In genomic region chr7:142134206-142134995, GRCm38 (mm10) we compare ENCODE assay signal across 11 mouse cellular contexts. TPM values are rescaled to one million over a fixed set of nuclear protein-coding genes. Genes with fewer than 3 reads are reported as not detected.
DNase-seq lines count a peak whose midpoint lies in the region; ATAC-seq and TF ChIP-seq lines count a peak whose summit lies in the region.
"Had no signal": no experiment of that assay in that cellular context is flagged by ENCODE, and none has a peak within 500 bp of the region (broad histone marks: within the 10 kb centered on the region; RNA-seq: fewer than 3 reads in every experiment).

No protein-coding gene starts in this region.

- 56% methylated on average over 4 of the region's 4 CpGs for WGBS in kidney, adult 2 months
- 49% methylated on average over 4 of the region's 4 CpGs for WGBS in kidney, embryonic 16.5 days
- 39% methylated on average over 4 of the region's 4 CpGs for WGBS in liver, embryonic 14.5 days (ENCODE audit: insufficient replicate concordance)

- H3K9me3 ChIP-seq in kidney, embryonic 16.5 days (ENCODE audit: low read length) = no peaks in the 10 kb centered on the region
- no peaks in the 10 kb centered on the region for H3K9me3 ChIP-seq in liver, embryonic 14.5 days (ENCODE audit: control insufficient read depth, low read length)
- H3K9me3 ChIP-seq: midbrain, embryonic 12.5 days had no signal

- DNase-seq in cerebellum, adult 18-20 months = peak; percentile 7 to 8
- DNase-seq in cerebellum, adult 9-10 months = no peak
- peak; percentile 84 for DNase-seq in kidney, adult 2 months
- DNase-seq in embryo, embryonic 10 days (ENCODE audit: low spot score) = peak; percentile 28
- no peak for DNase-seq in liver, embryonic 14.5 days (ENCODE audit: low read depth in 3 of 3, low spot score in 3 of 3)
- no peak for DNase-seq in adrenal gland, postnatal 14 days
- DNase-seq in lung, postnatal 25 days (ENCODE audit: low spot score) = no peak
- DNase-seq: adrenal gland, adult 2 months had no signal

- no peak for TF ChIP-seq POLR2A in kidney, adult 2 months (IDR thresholded peaks at IDR 0.05; ENCODE audit: low read depth, low read length)

- H3K27ac ChIP-seq in kidney, adult 2 months (ENCODE audit: insufficient read depth, low read depth, low read length) = no peak overlapping the region
- H3K27ac ChIP-seq in kidney, embryonic 16.5 days (ENCODE audit: low read length) = no peak overlapping the region
- no peak overlapping the region for H3K27ac ChIP-seq in liver, embryonic 14.5 days
- H3K27ac ChIP-seq: midbrain, embryonic 12.5 days had no signal

- H3K27me3 ChIP-seq in kidney, adult 2 months (replicated peaks; ENCODE audit: control insufficient read depth, insufficient read depth, low read length) = no peaks in the 10 kb centered on the region
- no peaks in the 10 kb centered on the region for H3K27me3 ChIP-seq in kidney, embryonic 16.5 days (ENCODE audit: insufficient read depth, low read length)
- H3K27me3 ChIP-seq in liver, embryonic 14.5 days (ENCODE audit: control insufficient read depth, insufficient read depth, low read length) = no peaks in the 10 kb centered on the region

- H3K4me2 ChIP-seq in kidney, embryonic 16.5 days (replicated peaks; ENCODE audit: low read depth, low read length) = no peak overlapping the region
- no peak overlapping the region for H3K4me2 ChIP-seq in liver, embryonic 14.5 days (ENCODE audit: low read depth)
- H3K4me2 ChIP-seq: midbrain, embryonic 12.5 days had no signal

- no peak overlapping the region for H3K4me3 ChIP-seq in kidney, adult 2 months (ENCODE audit: insufficient read depth, low read depth, low read length)
- no peak overlapping the region for H3K4me3 ChIP-seq in kidney, embryonic 16.5 days (ENCODE audit: low read length)
- no peak overlapping the region for H3K4me3 ChIP-seq in liver, embryonic 14.5 days (ENCODE audit: insufficient read depth in 1 of 2, low read depth in 2 of 2, low read length in 2 of 2)
- H3K4me3 ChIP-seq: midbrain, embryonic 12.5 days had no signal

- H3K4me1 ChIP-seq in kidney, adult 2 months (ENCODE audit: control insufficient read depth, insufficient read depth, low read length) = peaks cover 6% of the 10 kb centered on the region
- no peaks in the 10 kb centered on the region for H3K4me1 ChIP-seq in kidney, embryonic 16.5 days (ENCODE audit: insufficient read depth, low read length)
- H3K4me1 ChIP-seq in liver, embryonic 14.5 days (replicated peaks; ENCODE audit: control insufficient read depth in 2 of 2, insufficient read depth in 2 of 2, low read length in 1 of 2) = no peaks in the 10 kb centered on the region
- H3K4me1 ChIP-seq: midbrain, embryonic 12.5 days had no signal

- TF ChIP-seq CTCF in kidney, adult 2 months (conservative IDR thresholded peaks at IDR 0.05; ENCODE audit: insufficient read depth, insufficient read length, low read depth, low read length) = peak; percentile 23; the same call in 1 of the 2 replicates
- peak; percentile 54 for TF ChIP-seq CTCF in liver, embryonic 14.5 days (IDR thresholded peaks at IDR 0.05; ENCODE audit: low read depth)

- H3K36me3 ChIP-seq in kidney, adult 2 months (ENCODE audit: control insufficient read depth, insufficient read depth, low read length) = no peaks in the 10 kb centered on the region
- no peaks in the 10 kb centered on the region for H3K36me3 ChIP-seq in kidney, embryonic 16.5 days (ENCODE audit: insufficient read depth, low read length)
- H3K36me3 ChIP-seq in liver, embryonic 14.5 days (replicated peaks; ENCODE audit: control insufficient read depth, insufficient read depth, low read depth) = no peaks in the 10 kb centered on the region
- H3K36me3 ChIP-seq: midbrain, embryonic 12.5 days had no signal

- no peak for TF ChIP-seq EP300 in liver, embryonic 14.5 days (IDR thresholded peaks at IDR 0.05; ENCODE audit: low read depth)

- H3K9ac ChIP-seq in kidney, embryonic 16.5 days (replicated peaks; ENCODE audit: low read length) = no peak overlapping the region
- H3K9ac ChIP-seq in liver, embryonic 14.5 days (replicated peaks) = no peak overlapping the region
- H3K9ac ChIP-seq: midbrain, embryonic 12.5 days had no signal

- no peak for ATAC-seq in kidney, embryonic 16.5 days (ENCODE audit: low FRiP score, low TSS enrichment)
- ATAC-seq in liver, embryonic 14.5 days (ENCODE audit: insufficient read depth) = no peak

RNA-seq across cellular contexts. Expression of gene Gm39115, which starts 1.4 kb away (rescaled TPM):
- not detected in 2 replicates for polyA plus RNA-seq in kidney, adult 2 months (2012; rRNA removed)
- not detected in 2 replicates for polyA plus RNA-seq in kidney, embryonic 16.5 days (2015; fragmentation: Nextera tagmentation; extraction: Ambion mirVana)
- not detected in 2 replicates for polyA plus RNA-seq in liver, embryonic 14.5 days (2012; rRNA removed)
- not detected in 2 replicates for polyA plus RNA-seq in liver, embryonic 14.5 days (2014; fragmentation: Nextera tagmentation; extraction: Ambion mirVana)
- not detected in 2 replicates for total RNA-seq in adrenal gland, postnatal 14 days (2021)
- total RNA-seq: adrenal gland, adult 2 months; layer of hippocampus, postnatal 25 days had no signal
- polyA plus RNA-seq: adrenal gland, adult 2 months; midbrain, embryonic 12.5 days had no signal

RNA-seq across cellular contexts. Expression of gene Gm45337, which starts 10.0 kb away (rescaled TPM):
- not detected in 2 replicates for polyA plus RNA-seq in kidney, adult 2 months (2012; rRNA removed)
- polyA plus RNA-seq in kidney, embryonic 16.5 days (2015; fragmentation: Nextera tagmentation; extraction: Ambion mirVana) = not detected in 2 replicates
- polyA plus RNA-seq in liver, embryonic 14.5 days (2012; rRNA removed) = not detected in 2 replicates
- polyA plus RNA-seq in liver, embryonic 14.5 days (2014; fragmentation: Nextera tagmentation; extraction: Ambion mirVana) = not detected in 2 replicates
- total RNA-seq in adrenal gland, postnatal 14 days (2021) = not detected in 2 replicates
- total RNA-seq: adrenal gland, adult 2 months; layer of hippocampus, postnatal 25 days had no signal
- polyA plus RNA-seq: adrenal gland, adult 2 months; midbrain, embryonic 12.5 days had no signal

RNA-seq across cellular contexts. Expression of gene Gm45618, which starts 13.9 kb away (rescaled TPM):
- not detected in 2 replicates for polyA plus RNA-seq in kidney, adult 2 months (2012; rRNA removed)
- not detected in 2 replicates for polyA plus RNA-seq in kidney, embryonic 16.5 days (2015; fragmentation: Nextera tagmentation; extraction: Ambion mirVana)
- not detected in 2 replicates for polyA plus RNA-seq in liver, embryonic 14.5 days (2012; rRNA removed)
- not detected in 2 replicates for polyA plus RNA-seq in liver, embryonic 14.5 days (2014; fragmentation: Nextera tagmentation; extraction: Ambion mirVana)
- total RNA-seq in adrenal gland, postnatal 14 days (2021) = not detected in 2 replicates
- total RNA-seq: adrenal gland, adult 2 months; layer of hippocampus, postnatal 25 days had no signal
- polyA plus RNA-seq: adrenal gland, adult 2 months; midbrain, embryonic 12.5 days had no signal

RNA-seq across cellular contexts. Expression of gene Gm29735, which starts 22.5 kb away (rescaled TPM):
- polyA plus RNA-seq in kidney, adult 2 months (2012; rRNA removed) = not detected in 2 replicates
- not detected in 2 replicates for polyA plus RNA-seq in kidney, embryonic 16.5 days (2015; fragmentation: Nextera tagmentation; extraction: Ambion mirVana)
- polyA plus RNA-seq in liver, embryonic 14.5 days (2012; rRNA removed) = not detected in 2 replicates
- polyA plus RNA-seq in liver, embryonic 14.5 days (2014; fragmentation: Nextera tagmentation; extraction: Ambion mirVana) = not detected in 2 replicates
- total RNA-seq in adrenal gland, postnatal 14 days (2021) = not detected in 2 replicates
- total RNA-seq: adrenal gland, adult 2 months; layer of hippocampus, postnatal 25 days had no signal
- polyA plus RNA-seq: adrenal gland, adult 2 months; midbrain, embryonic 12.5 days had no signal

RNA-seq across cellular contexts. Expression of gene Gm4553, which starts 31.1 kb away (rescaled TPM):
- not detected in 2 replicates for polyA plus RNA-seq in kidney, adult 2 months (2012; rRNA removed)
- not detected in 2 replicates for polyA plus RNA-seq in kidney, embryonic 16.5 days (2015; fragmentation: Nextera tagmentation; extraction: Ambion mirVana)
- not detected in 2 replicates for polyA plus RNA-seq in liver, embryonic 14.5 days (2012; rRNA removed)
- polyA plus RNA-seq in liver, embryonic 14.5 days (2014; fragmentation: Nextera tagmentation; extraction: Ambion mirVana) = not detected in 2 replicates
- total RNA-seq in adrenal gland, postnatal 14 days (2021) = not detected in 2 replicates
- total RNA-seq: adrenal gland, adult 2 months; layer of hippocampus, postnatal 25 days had no signal
- polyA plus RNA-seq: adrenal gland, adult 2 months; midbrain, embryonic 12.5 days had no signal

Comparison
In these comparisons a context has a peak if more than half of its experiments do, and no peak if none do; other contexts are left out.
1. DNase-seq: peak in cerebellum, adult 18-20 months (2 of 2), kidney, adult 2 months (single experiment) and embryo, embryonic 10 days (single experiment); none in cerebellum, adult 9-10 months (single experiment), liver, embryonic 14.5 days (0 of 3), adrenal gland, postnatal 14 days (single experiment) and lung, postnatal 25 days (single experiment).